In genomic region chr9:61705586-61706233, GRCm38 (mm10) we compare ENCODE assay signal across 7 mouse cellular contexts.
DNase-seq lines count a peak whose midpoint lies in the region; ATAC-seq lines count a peak whose summit lies in the region.

No protein-coding gene starts in this region.

- ATAC-seq in erythroblast, adult 5-6 weeks (replicated peaks; ENCODE audit: low FRiP score, poor library complexity, severe bottlenecking): no peak

- peak; percentile 27 to 44 for DNase-seq in kidney, postnatal 36 days
- no peak for DNase-seq in kidney, postnatal 10 days
- DNase-seq in frontal cortex, postnatal 10 days (ENCODE audit: low spot score in 2 of 2): peak; percentile 42 to 62
- peak; percentile 61 to 87 for DNase-seq in left cerebral cortex, postnatal 25 days (ENCODE audit: low spot score in 2 of 2)
- DNase-seq in thymus, postnatal 0 days (ENCODE audit: low spot score): peak; percentile 71
- DNase-seq in testis, postnatal 10 days (ENCODE audit: low spot score): no peak

- intact Hi-C loops in left cerebral cortex, postnatal 25 days (cut with DNase I): loop anchor here (10.0 kb wide), 1 partner anchor 661 kb away; no protein-coding TSS in a partner anchor

Comparison
In these comparisons a context has a peak if more than half of its experiments do, and no peak if none do; other contexts are left out.
1. DNase-seq: peak in kidney, postnatal 36 days (2 of 2), frontal cortex, postnatal 10 days (2 of 2), left cerebral cortex, postnatal 25 days (2 of 2) and thymus, postnatal 0 days (single experiment); none in kidney, postnatal 10 days (single experiment) and testis, postnatal 10 days (single experiment).